Mouse (Mus musculus) liver, embryonic 16.5 days (tissue): ENCODE measurements around the gene Gm20822. TPM values are rescaled to one million over a fixed set of nuclear protein-coding genes. Genes with fewer than 3 reads are reported as not detected.
"Not testable (repeated sequence)": the region's sequence is repeated elsewhere in the genome, so short reads cannot be mapped to it uniquely, and the experiment has no call there.

Experiments
- ATAC-seq: fragments of 200-750 bp; cut with Nextera tagmentation; 2 replicates; pipeline ENCODE4 v1.8.0; 2017; ENCODE audit warnings: low read depth, mild to moderate bottlenecking, moderate number of reproducible peaks, moderate library complexity
- H3K27ac ChIP-seq: fragments of 300-500 bp; sonication (generic); 2 replicates; pipeline ENCODE4 v1.5.1; 2014; ENCODE audit warnings: mild to moderate bottlenecking, low read length
- H3K27me3 ChIP-seq: fragments of 300-500 bp; sonication (generic); 2 replicates; pipeline ENCODE4 v1.6.1; 2014; ENCODE audit warnings: low read depth, low read length, mixed read lengths; ENCODE audit not compliant: control insufficient read depth, insufficient read depth
- H3K36me3 ChIP-seq: fragments of 300-500 bp; sonication (generic); 2 replicates; pipeline ENCODE4 v1.6.1; 2014; ENCODE audit warnings: mild to moderate bottlenecking; ENCODE audit not compliant: control insufficient read depth, insufficient read depth
- H3K4me1 ChIP-seq: fragments of 300-500 bp; sonication (generic); 2 replicates; pipeline ENCODE4 v1.6.1; 2014; ENCODE audit warnings: low read depth, low read length, mixed read lengths; ENCODE audit not compliant: control insufficient read depth
- H3K4me2 ChIP-seq: fragments of 300-500 bp; sonication (generic); 2 replicates; pipeline ENCODE4 v1.6.1; 2014; ENCODE audit warnings: low read depth, low read length, mixed read lengths
- H3K4me3 ChIP-seq: fragments of 300-500 bp; sonication (generic); 2 replicates; pipeline ENCODE4 v1.5.1; 2014; ENCODE audit warnings: low read depth, mild to moderate bottlenecking, low read length
- H3K9ac ChIP-seq: fragments of 300-500 bp; sonication (generic); 2 replicates; pipeline ENCODE4 v1.6.1; 2014; ENCODE audit warnings: low read depth, low read length
- H3K9me3 ChIP-seq: fragments of 300-500 bp; sonication (generic); replicated peaks from 2 replicates; pipeline ENCODE4 v1.6.1; 2016; ENCODE audit warnings: low read length; ENCODE audit not compliant: control insufficient read depth
- WGBS: fragments of 180-500 bp; shearing (Covaris S2); extraction: QIAGEN DNeasy Blood & Tissue Kit; methylation state at CpG from one replicate; pipeline ENCODE4 v1.1.7; 2014; ENCODE audit not compliant: insufficient replicate concordance; 5-methylcytosine and 5-hydroxymethylcytosine counted together
- polyA plus RNA-seq: library from polyadenylated mRNA; unstranded; fragments of >200 nt; fragmentation: Nextera tagmentation; extraction: Ambion mirVana; gene quantifications from 2 replicates; pipeline ENCODE4 v1.2.1, GENCODE M21; 2015

Gene Gm20822
- not detected in 2 replicates for polyA plus RNA-seq

DNA sequence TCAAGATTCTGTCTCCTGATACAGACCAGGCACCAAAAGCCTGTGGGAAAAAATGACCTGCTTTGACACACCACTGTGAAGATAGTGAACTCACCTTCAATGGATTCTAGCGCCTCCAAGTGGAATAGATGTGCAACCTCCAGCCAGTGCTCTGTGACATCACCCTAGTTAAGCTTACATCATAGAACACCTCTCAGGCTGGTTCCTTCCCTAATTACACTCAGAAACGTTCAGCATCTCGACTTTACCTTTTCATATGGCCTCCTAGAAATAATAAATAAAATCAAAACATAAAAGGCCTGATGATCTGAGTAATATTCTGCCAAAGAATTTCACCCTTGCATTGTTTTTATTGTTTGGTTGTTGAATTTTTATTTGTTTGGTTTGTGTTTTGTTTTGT is at the start of gene Gm20822:
Gene Gm20822 (minus strand): TSS at position 101 of the 400 bp plus-strand sequence.
- not testable (repeated sequence) for ATAC-seq, H3K4me3 ChIP-seq, H3K36me3 ChIP-seq, H3K4me1 ChIP-seq, H3K27me3 ChIP-seq, H3K27ac ChIP-seq, H3K4me2 ChIP-seq, H3K9me3 ChIP-seq, H3K9ac ChIP-seq
- no CpG with 5 or more reads among the region's 3 CpGs for WGBS
